Mouse (Mus musculus): ENCODE measurements around the gene Dnajc13.

- TF ChIP-seq CTCF (IDR thresholded peaks at IDR 0.05; ENCODE audit: low read depth) (no peak), EP300 (IDR thresholded peaks at IDR 0.05; ENCODE audit: low read depth) (no peak)
Observed at GRCm38 (mm10) chr9:104251111-104251510, 11.6 kb downstream of the Dnajc13 start.

All from liver, embryonic 14.5 days (tissue).